Mouse (Mus musculus) cerebellum, postnatal 25 days (tissue): ENCODE results near the gene Hoxb6.

Experiments
- DNase-seq, 2 experiments: peaks; one replicate each; pipeline ENCODE4 v3.0.0; 2021; ENCODE audit warnings: mixed read lengths in 2 of 2

The Hoxb6 gene

DNA sequence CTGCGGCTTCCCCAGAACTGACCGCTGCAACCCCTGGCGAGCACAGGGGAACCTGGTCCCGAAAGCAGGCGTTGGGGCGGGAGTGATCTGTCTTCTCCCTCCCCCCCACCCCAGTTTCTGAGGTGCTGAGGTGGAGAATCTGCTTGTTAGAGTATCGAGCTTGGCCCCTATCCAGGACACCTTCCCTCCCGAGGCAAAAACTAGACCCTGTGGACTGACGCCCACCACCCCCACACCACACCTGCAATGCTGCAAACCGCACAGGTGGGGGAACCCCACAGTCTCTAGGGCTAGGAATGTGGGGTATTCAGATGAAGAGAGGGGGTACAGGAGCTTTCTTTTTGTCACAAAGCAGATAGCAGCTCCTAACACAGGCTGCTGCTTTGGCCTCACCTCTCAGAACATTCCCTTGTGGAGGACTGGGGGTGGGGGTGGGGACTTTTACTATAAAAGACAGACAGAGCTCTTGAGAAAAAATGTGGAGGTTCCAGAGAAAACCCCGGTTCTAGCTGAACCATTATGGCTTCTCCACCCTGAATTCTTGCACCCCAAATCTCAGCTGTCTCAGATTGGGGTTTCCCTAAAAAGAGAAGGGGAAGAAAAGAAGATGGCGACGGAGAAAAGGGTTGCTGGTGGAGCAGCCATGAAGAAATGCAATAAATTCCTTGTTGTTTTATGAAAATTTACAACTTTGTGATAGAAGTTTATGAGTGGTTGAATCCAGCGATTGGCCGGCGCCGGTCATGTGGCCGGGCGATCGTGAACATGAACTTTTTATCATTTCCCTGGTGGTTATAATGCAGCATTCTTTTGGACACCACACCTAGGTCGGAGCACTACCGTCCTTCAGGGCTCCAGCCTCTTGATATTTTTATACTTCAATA is at the start of gene Hoxb6:
TSS of gene Hoxb6 (plus strand) at position 796 of the 884 bp plus-strand sequence.
- no peak for DNase-seq

DNA sequence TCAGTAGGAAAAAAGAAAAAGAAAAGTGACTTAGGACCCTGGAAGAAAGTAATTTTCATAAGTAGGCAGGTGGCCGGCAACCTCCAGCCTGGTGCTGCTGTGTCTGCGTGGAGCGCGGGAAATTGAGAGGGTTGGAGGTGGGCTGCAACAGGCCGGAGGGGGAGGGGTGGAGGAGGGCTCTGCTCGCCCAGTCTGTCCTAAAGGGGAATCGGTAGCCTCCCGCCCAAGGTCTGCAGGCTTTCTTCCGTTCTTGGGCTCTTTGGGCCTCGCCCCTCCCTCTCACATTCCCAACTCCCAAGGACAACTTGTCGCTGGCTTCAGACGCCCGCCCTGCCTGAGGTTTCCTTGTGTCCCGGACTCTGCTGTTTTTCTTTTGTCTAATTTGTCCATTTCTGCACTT is 41.4 kb upstream of the Hoxb6 start:
- DNase-seq = no peak

- DNase-seq = no peak
Measured at GRCm38 (mm10) chr11:96251480-96252031, 40.7 kb upstream of the Hoxb6 start.

- no peak for DNase-seq
Measured at GRCm38 (mm10) chr11:96252541-96253120, 39.6 kb upstream of the Hoxb6 start.

DNA sequence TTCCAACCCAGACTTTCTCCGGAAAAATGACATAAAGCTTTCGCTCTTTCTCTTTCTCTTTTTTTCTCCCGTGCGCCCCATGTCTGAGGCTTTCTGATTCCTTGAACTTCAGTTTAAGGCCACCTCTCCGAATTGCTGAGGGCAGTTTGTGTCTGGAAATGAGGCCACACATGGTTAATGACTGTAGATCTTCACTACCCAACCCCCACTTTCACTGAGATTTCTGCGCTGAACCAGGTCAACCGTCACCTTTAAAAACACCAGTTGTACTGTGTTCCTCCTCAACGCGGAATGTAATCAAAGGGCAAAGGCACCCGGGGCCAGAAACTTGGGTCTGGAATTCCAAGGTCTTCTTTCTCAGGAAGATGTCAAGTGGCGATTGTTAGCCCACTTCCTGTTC is 38.1 kb upstream of the Hoxb6 start:
- DNase-seq = no peak

- no peak for DNase-seq
Measured at GRCm38 (mm10) chr11:96255111-96255995, 36.9 kb upstream of the Hoxb6 start.

DNA sequence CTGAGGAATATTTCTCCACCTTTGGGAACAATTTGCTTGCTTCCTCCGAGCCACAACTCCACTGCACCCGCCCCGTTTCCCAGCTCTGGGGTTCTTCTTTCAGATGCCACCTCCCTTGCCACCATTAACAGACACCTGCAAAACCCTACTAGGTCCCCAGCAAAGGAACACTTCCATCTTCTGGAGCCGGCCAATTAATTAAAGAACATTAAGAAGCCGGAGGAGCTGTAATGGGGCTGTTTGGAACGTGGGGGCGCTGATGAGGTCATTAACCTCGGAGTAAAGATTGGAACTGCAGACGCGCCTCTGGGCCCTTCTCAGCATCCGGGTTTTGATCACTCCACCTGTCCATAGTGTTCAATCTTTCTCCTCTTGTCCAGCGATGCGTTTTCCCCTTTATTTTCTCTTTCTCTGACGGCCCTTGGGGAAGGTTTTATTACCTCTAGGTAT is 36.3 kb upstream of the Hoxb6 start:
- DNase-seq = no peak

DNA sequence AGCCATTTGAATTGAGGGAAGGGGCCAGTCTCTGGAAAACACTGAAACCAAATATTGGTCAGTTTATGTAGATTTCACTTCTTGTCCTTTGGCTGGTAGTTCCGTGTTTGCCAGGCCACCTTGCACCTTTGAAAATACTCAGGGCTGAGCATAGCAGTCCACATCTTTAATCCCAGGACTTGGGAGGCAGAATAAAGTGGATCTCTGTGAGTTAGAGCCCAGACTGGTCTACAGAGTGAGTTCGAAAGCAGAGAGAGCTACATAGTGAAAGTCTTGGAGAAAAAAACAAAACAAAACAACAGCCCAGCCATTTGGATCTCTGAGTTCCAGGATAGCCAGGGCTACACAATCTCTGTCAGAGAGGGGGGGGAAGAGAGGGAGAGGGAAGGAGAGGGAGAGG is 35.1 kb upstream of the Hoxb6 start:
- DNase-seq = no peak

DNA sequence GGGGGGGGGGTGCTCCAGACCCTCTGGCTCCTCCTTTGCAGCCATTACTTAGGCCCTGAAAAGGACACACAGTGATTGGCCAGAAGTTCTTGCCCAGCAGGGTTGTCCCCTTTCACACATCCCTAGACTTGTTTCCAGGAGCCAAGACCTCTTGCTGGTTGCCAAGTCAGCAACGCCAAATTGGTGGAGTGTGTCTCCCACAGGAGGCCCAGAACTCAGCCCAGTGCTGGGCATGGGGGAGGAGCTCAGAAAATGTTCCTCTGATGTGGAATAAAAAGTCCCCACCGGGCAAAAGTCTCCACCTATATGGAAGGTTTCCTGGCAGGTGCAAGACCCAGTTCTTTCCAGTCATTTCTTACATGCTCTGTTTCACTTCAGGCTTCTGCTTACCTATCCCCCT is 33.2 kb upstream of the Hoxb6 start:
- DNase-seq = no peak

- DNase-seq = no peak
Measured at GRCm38 (mm10) chr11:96259511-96259910, 32.8 kb upstream of the Hoxb6 start.

- no peak for DNase-seq
Measured at GRCm38 (mm10) chr11:96260310-96260970, 31.8 kb upstream of the Hoxb6 start.

GRCm38 (mm10) chr11:96261323-96261890 is 30.9 kb upstream of the Hoxb6 start:
- peak in 1 of 2 experiments; percentile 62 for DNase-seq

DNA sequence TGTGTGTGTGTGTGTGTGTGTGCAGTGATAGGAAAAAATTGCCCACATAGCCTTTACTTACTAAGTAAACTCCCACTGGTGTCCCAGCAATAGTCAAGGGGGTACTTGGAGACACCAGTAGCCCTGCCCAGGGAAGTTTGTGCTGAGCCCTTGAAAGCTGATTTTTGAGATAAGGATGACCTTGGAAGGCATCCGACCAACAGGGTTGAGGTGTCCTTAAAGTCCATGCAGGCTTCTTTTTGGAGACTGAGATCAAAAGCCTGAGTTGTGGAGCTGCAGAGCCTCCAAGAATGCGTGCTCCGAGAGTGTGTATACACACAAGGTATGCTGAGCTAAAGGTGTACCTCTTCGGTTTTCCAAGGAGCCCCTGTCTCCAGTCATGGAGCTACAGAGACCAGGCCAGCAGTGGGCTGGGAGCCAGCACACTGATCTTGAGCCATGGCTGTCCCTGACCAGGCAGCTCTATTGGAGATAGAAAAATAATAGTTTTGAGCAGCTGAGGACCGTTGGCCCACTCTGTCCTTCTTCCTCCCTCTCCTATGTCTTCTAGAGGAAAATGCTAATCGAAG is 29.9 kb upstream of the Hoxb6 start:
- no peak for DNase-seq

GRCm38 (mm10) chr11:96263636-96264389 is 28.5 kb upstream of the Hoxb6 start:
- DNase-seq = no peak

- DNase-seq = no peak
Measured at GRCm38 (mm10) chr11:96264390-96265020, 27.8 kb upstream of the Hoxb6 start.

- no peak for DNase-seq
Measured at GRCm38 (mm10) chr11:96265954-96266353, 26.3 kb upstream of the Hoxb6 start.

GRCm38 (mm10) chr11:96267021-96267920 is 25.0 kb upstream of the Hoxb6 start:
- no peak for DNase-seq

- no peak for DNase-seq
Measured at GRCm38 (mm10) chr11:96268031-96268745, 24.1 kb upstream of the Hoxb6 start.

- DNase-seq = no peak
Measured at GRCm38 (mm10) chr11:96269869-96270268, 22.4 kb upstream of the Hoxb6 start.
